Mouse (Mus musculus) limb, embryonic 14.5 days (tissue): ENCODE results near the gene Ccpg1os. TPM values are rescaled to one million over a fixed set of nuclear protein-coding genes. Genes with fewer than 3 reads are reported as not detected.
A peak's percentile ranks its signal among the peaks of the same experiment; 100 is the strongest.

Experiments
- ATAC-seq: fragments of 200-750 bp; cut with Nextera tagmentation; 2 replicates; pipeline ENCODE4 v1.8.0; 2017; ENCODE audit warnings: low read depth, moderate number of reproducible peaks, moderate TSS enrichment; ENCODE audit not compliant: low FRiP score
- DNase-seq: peaks from one replicate; pipeline ENCODE4 v3.0.0-alpha.2; 2015; ENCODE audit warnings: low spot score
- H3K27ac ChIP-seq: fragments of 300-500 bp; sonication (generic); replicated peaks from 2 replicates; pipeline ENCODE4 v1.5.1; 2014; ENCODE audit warnings: low read depth, mild to moderate bottlenecking, low read length, moderate library complexity, mixed read lengths
- H3K27me3 ChIP-seq: fragments of 300-500 bp; sonication (generic); 2 replicates; pipeline ENCODE4 v1.6.1; 2014; ENCODE audit warnings: low read length, mixed read lengths; ENCODE audit not compliant: control insufficient read depth, insufficient read depth
- H3K36me3 ChIP-seq: fragments of 300-500 bp; sonication (generic); 2 replicates; pipeline ENCODE4 v1.6.1; 2014; ENCODE audit warnings: mild to moderate bottlenecking, low read length, moderate library complexity, mixed read lengths; ENCODE audit not compliant: control insufficient read depth, insufficient read depth
- H3K4me1 ChIP-seq: fragments of 300-500 bp; sonication (generic); 2 replicates; pipeline ENCODE4 v1.6.1; 2014; ENCODE audit warnings: antibody characterized with exemption, low read length, mixed read lengths; ENCODE audit not compliant: control insufficient read depth, insufficient read depth
- H3K4me2 ChIP-seq: fragments of 300-500 bp; sonication (generic); replicated peaks from 2 replicates; pipeline ENCODE4 v1.6.1; 2014; ENCODE audit warnings: low read depth, mild to moderate bottlenecking, low read length, moderate library complexity; ENCODE audit not compliant: severe bottlenecking
- H3K4me3 ChIP-seq: fragments of 300-500 bp; sonication (generic); replicated peaks from 2 replicates; pipeline ENCODE4 v1.5.1; 2014; ENCODE audit warnings: low read length
- H3K9ac ChIP-seq: fragments of 300-500 bp; sonication (generic); 2 replicates; pipeline ENCODE4 v1.6.1; 2014; ENCODE audit warnings: mild to moderate bottlenecking, low read depth, low read length, moderate library complexity; ENCODE audit not compliant: severe bottlenecking
- H3K9me3 ChIP-seq: fragments of 300-500 bp; sonication (generic); 2 replicates; pipeline ENCODE4 v1.6.1; 2016; ENCODE audit warnings: low read length; ENCODE audit not compliant: control insufficient read depth
- POLR2A ChIP-seq: fragments of 200-500 bp; IDR thresholded peaks from 2 replicates; pipeline ENCODE4 v1.8.0; 2012; ENCODE audit warnings: inconsistent platforms, mild to moderate bottlenecking, moderate library complexity, borderline replicate concordance; ENCODE audit not compliant: insufficient read depth, insufficient read length; ENCODE audit errors: extremely low read depth
- WGBS: fragments of 180-500 bp; shearing (Covaris S2); extraction: QIAGEN DNeasy Blood & Tissue Kit; methylation state at CpG from one replicate; pipeline ENCODE4 v1.1.7; 2014; 5-methylcytosine and 5-hydroxymethylcytosine counted together
- polyA plus RNA-seq, 2 experiments: library from polyadenylated mRNA; depleted of rRNA in 1 of 2; stranded (reverse) in 1 of 2; unstranded in 1 of 2; fragments of >200 nt; fragmentation: Nextera tagmentation in 1 of 2; extraction: Ambion mirVana in 1 of 2; gene quantifications; 2 replicates each; pipeline versions ENCODE4 v1.2.1 to v1.2.3; 2012 to 2014

Gene Ccpg1os
- polyA plus RNA-seq (2012; rRNA removed) (8.1 and 9.9 TPM in 2 replicates), polyA plus RNA-seq (2014; fragmentation: Nextera tagmentation; extraction: Ambion mirVana) (8.8 and 10.7 TPM in 2 replicates)

- peak; percentile 99 for ATAC-seq
- H3K4me3 ChIP-seq = peak within 1 kb of the TSS; percentile 78
- H3K36me3 ChIP-seq = no peaks in the 10 kb centered on the region
- peaks cover 3% of the 10 kb centered on the region; the same call in 1 of the 2 replicates for H3K4me1 ChIP-seq
- no peak within 1 kb of the TSS for H3K27ac ChIP-seq
- WGBS = under 1% methylated on average over 83 of the region's 88 CpGs
- peak; percentile 95 for DNase-seq
- H3K27me3 ChIP-seq = no peaks in the 10 kb centered on the region
- no peaks in the 10 kb centered on the region for H3K9me3 ChIP-seq
- peak within 1 kb of the TSS; percentile 87 for H3K4me2 ChIP-seq
- H3K9ac ChIP-seq = peak within 1 kb of the TSS; percentile 66
- TF ChIP-seq POLR2A = no peak
These were observed at the start of gene Ccpg1os, which contains the start of gene Ccpg1 for GRCm38 (mm10) chr9:72985250-72986220. TSS of gene Ccpg1os (minus strand) at chr9:72985382. TSS of gene Ccpg1 (plus strand) at chr9:72985429.

- peaks cover 55% of the 10 kb centered on the region for H3K36me3 ChIP-seq
- no peak overlapping the region for H3K9ac ChIP-seq
- no peak overlapping the region for H3K4me3 ChIP-seq
- DNase-seq (no peak), ATAC-seq (no peak)
- H3K9me3 ChIP-seq = no peaks in the 10 kb centered on the region
- TF ChIP-seq POLR2A = no peak
- no peak overlapping the region for H3K27ac ChIP-seq
- H3K4me2 ChIP-seq = no peak overlapping the region
- WGBS = 100% methylated on average over 1 of the region's 1 CpGs
- no peaks in the 10 kb centered on the region for H3K27me3 ChIP-seq
- H3K4me1 ChIP-seq = peaks cover 1% of the 10 kb centered on the region; the same call in 1 of the 2 replicates
These were observed 48.2 kb upstream of the Ccpg1os start for GRCm38 (mm10) chr9:73033406-73033805.

GRCm38 (mm10) chr9:73031421-73031820 lies 46.2 kb upstream of the Ccpg1os start:
- DNase-seq = no peak

GRCm38 (mm10) chr9:73030443-73030842 lies 45.3 kb upstream of the Ccpg1os start:
- 96% methylated on average over 1 of the region's 1 CpGs for WGBS
- H3K27me3 ChIP-seq = no peaks in the 10 kb centered on the region

More at GRCm38 (mm10) chr9:73031421-73031820, 46.2 kb upstream of the Ccpg1os start:
- 82% methylated on average over 4 of the region's 4 CpGs for WGBS
- Histone ChIP-seq H3K4me2 (no peak overlapping the region), H3K36me3 (peaks cover 55% of the 10 kb centered on the region), H3K27me3 (no peaks in the 10 kb centered on the region), H3K27ac (no peak overlapping the region), H3K4me1 (no peaks in the 10 kb centered on the region), H3K9me3 (no peaks in the 10 kb centered on the region), H3K9ac (no peak overlapping the region), H3K4me3 (no peak overlapping the region)
- no peak for TF ChIP-seq POLR2A
- ATAC-seq = no peak

GRCm38 (mm10) chr9:73025818-73026636 lies 40.8 kb upstream of the Ccpg1os start:
- Histone ChIP-seq H3K4me3 (peak overlapping the region; percentile 16), H3K4me1 (no peaks in the 10 kb centered on the region), H3K9me3 (no peaks in the 10 kb centered on the region), H3K36me3 (peaks cover 31% of the 10 kb centered on the region), H3K27ac (no peak overlapping the region), H3K9ac (peak overlapping the region; percentile 16; the same call in 1 of the 2 replicates), H3K4me2 (peak overlapping the region; percentile 35; the same call in 1 of the 2 replicates), H3K27me3 (no peaks in the 10 kb centered on the region)
- DNase-seq (no peak), ATAC-seq (peak; percentile 55; the same call in 1 of the 2 replicates)
- 26% methylated on average over 16 of the region's 17 CpGs for WGBS
- no peak for TF ChIP-seq POLR2A

More at GRCm38 (mm10) chr9:73030443-73030842, 45.3 kb upstream of the Ccpg1os start:
- H3K9ac ChIP-seq = no peak overlapping the region
- no peaks in the 10 kb centered on the region for H3K4me1 ChIP-seq
- DNase-seq (no peak), ATAC-seq (no peak)
- H3K27ac ChIP-seq = no peak overlapping the region
- no peak overlapping the region for H3K4me2 ChIP-seq
- TF ChIP-seq POLR2A = no peak
- H3K4me3 ChIP-seq = no peak overlapping the region
- H3K9me3 ChIP-seq = no peaks in the 10 kb centered on the region
- H3K36me3 ChIP-seq = peaks cover 48% of the 10 kb centered on the region
